10 mouse cellular contexts compared by ENCODE assay signal in genomic region chr15:84535953-84536352, GRCm38 (mm10). TPM values are rescaled to one million over a fixed set of nuclear protein-coding genes. Genes with fewer than 3 reads are reported as not detected.
DNase-seq lines count a peak whose midpoint lies in the region; ATAC-seq and TF ChIP-seq lines count a peak whose summit lies in the region.
"Had no signal": no experiment of that assay in that cellular context is flagged by ENCODE, and none has a peak within 500 bp of the region (broad histone marks: within the 10 kb centered on the region; RNA-seq: fewer than 3 reads in every experiment).

No protein-coding gene starts in this region.

- no peak for ATAC-seq in intestine, postnatal 0 days
- ATAC-seq in intestine, embryonic 15.5 days = no peak
- no peak for ATAC-seq in megakaryocyte, adult 5-6 weeks (ENCODE audit: poor library complexity, severe bottlenecking)

- no peaks in the 10 kb centered on the region for H3K4me1 ChIP-seq in intestine, postnatal 0 days (replicated peaks; ENCODE audit: control insufficient read depth, insufficient read depth, low read length)
- H3K4me1 ChIP-seq in intestine, embryonic 15.5 days (replicated peaks) = no peaks in the 10 kb centered on the region
- H3K4me1 ChIP-seq in hindbrain, embryonic 10.5 days (replicated peaks) = peaks cover 14% of the 10 kb centered on the region

- H3K9me3 ChIP-seq in intestine, postnatal 0 days (ENCODE audit: control insufficient read depth) = no peaks in the 10 kb centered on the region
- no peaks in the 10 kb centered on the region for H3K9me3 ChIP-seq in intestine, embryonic 15.5 days
- peaks cover 13% of the 10 kb centered on the region; the same call in 1 of the 2 replicates for H3K9me3 ChIP-seq in hindbrain, embryonic 10.5 days

- TF ChIP-seq CTCF in intestine, postnatal 0 days (IDR thresholded peaks at IDR 0.05; ENCODE audit: low read depth) = peak; percentile 73

- H3K4me3 ChIP-seq in intestine, postnatal 0 days (ENCODE audit: low read depth, low read length) = no peak overlapping the region
- no peak overlapping the region for H3K4me3 ChIP-seq in intestine, embryonic 15.5 days (replicated peaks)
- no peak overlapping the region for H3K4me3 ChIP-seq in hindbrain, embryonic 10.5 days
- H3K4me3 ChIP-seq: embryonic facial prominence, embryonic 10.5 days; midbrain, embryonic 10.5 days had no signal

- no peaks in the 10 kb centered on the region for H3K36me3 ChIP-seq in intestine, postnatal 0 days (ENCODE audit: control insufficient read depth, insufficient read depth)
- no peaks in the 10 kb centered on the region for H3K36me3 ChIP-seq in intestine, embryonic 15.5 days
- H3K36me3 ChIP-seq in hindbrain, embryonic 10.5 days = no peaks in the 10 kb centered on the region
- H3K36me3 ChIP-seq: embryonic facial prominence, embryonic 10.5 days; midbrain, embryonic 10.5 days had no signal

- DNase-seq in 416B (ENCODE audit: low read depth) (peak; percentile 31), ES-CJ7 (ENCODE audit: low read depth, low spot score) (peak; percentile 61)
- peak; percentile 19 for DNase-seq in lung, postnatal 10 days
- no peak for DNase-seq in frontal cortex, postnatal 14 days (ENCODE audit: low spot score in 2 of 2)
- DNase-seq in hindbrain, embryonic 10.5 days (ENCODE audit: low spot score) = no peak

- H3K9ac ChIP-seq in intestine, postnatal 0 days (ENCODE audit: low read depth, low read length) = no peak overlapping the region
- no peak overlapping the region for H3K9ac ChIP-seq in intestine, embryonic 15.5 days

- no peak overlapping the region for H3K27ac ChIP-seq in intestine, postnatal 0 days (ENCODE audit: low read depth, low read length)
- H3K27ac ChIP-seq in intestine, embryonic 15.5 days = no peak overlapping the region
- no peak overlapping the region for H3K27ac ChIP-seq in hindbrain, embryonic 10.5 days
- H3K27ac ChIP-seq: embryonic facial prominence, embryonic 10.5 days; midbrain, embryonic 10.5 days had no signal

- WGBS in intestine, postnatal 0 days = 93% methylated on average over 2 of the region's 2 CpGs
- WGBS in intestine, embryonic 15.5 days = 94% methylated on average over 2 of the region's 2 CpGs
- 96% methylated on average over 2 of the region's 2 CpGs for WGBS in hindbrain, embryonic 10.5 days

- no peak overlapping the region for H3K4me2 ChIP-seq in intestine, postnatal 0 days (replicated peaks; ENCODE audit: low read depth)
- H3K4me2 ChIP-seq in intestine, embryonic 15.5 days (replicated peaks) = no peak overlapping the region

- H3K27me3 ChIP-seq in intestine, postnatal 0 days (replicated peaks; ENCODE audit: control insufficient read depth, insufficient read depth, low read length) = no peaks in the 10 kb centered on the region
- no peaks in the 10 kb centered on the region for H3K27me3 ChIP-seq in intestine, embryonic 15.5 days (replicated peaks)
- no peaks in the 10 kb centered on the region; the same call in 1 of the 2 replicates for H3K27me3 ChIP-seq in hindbrain, embryonic 10.5 days (ENCODE audit: insufficient read depth, poor library complexity, severe bottlenecking)

RNA-seq across cellular contexts. Expression of gene Rtl6, which starts 21.7 kb away (rescaled TPM):
- 3.0 and 3.7 TPM in 2 replicates for polyA plus RNA-seq in intestine, postnatal 0 days (2015; fragmentation: Nextera tagmentation; extraction: Ambion mirVana)
- 10.1 and 10.3 TPM in 2 replicates for polyA plus RNA-seq in intestine, embryonic 15.5 days (2015; fragmentation: Nextera tagmentation; extraction: Ambion mirVana)
- total RNA-seq in megakaryocyte, adult 5-6 weeks (2015) = 1.7 and 1.8 TPM in 2 replicates
- 2.1 and 2.2 TPM in 2 replicates for total RNA-seq in megakaryocyte, adult 5-6 weeks (2017)
- polyA plus RNA-seq in hindbrain, embryonic 10.5 days (2016; fragmentation: Nextera tagmentation; extraction: Ambion mirVana) = 27.2 and 38.2 TPM in 2 replicates

Comparison
In these comparisons a context has a peak if more than half of its experiments do, and no peak if none do; other contexts are left out.
1. DNase-seq: peak in 416B (single experiment), ES-CJ7 (single experiment) and lung, postnatal 10 days (single experiment); none in frontal cortex, postnatal 14 days (0 of 2) and hindbrain, embryonic 10.5 days (single experiment).